Mouse (Mus musculus) lung, postnatal 0 days (tissue): ENCODE data around the gene Pgrmc1.

ENCODE experiments used
- CTCF ChIP-seq: IDR thresholded peaks from 2 replicates; pipeline ENCODE4 v1.5.1; 2016; ENCODE audit warnings: antibody characterized with exemption, mild to moderate bottlenecking
- EP300 ChIP-seq: IDR thresholded peaks from 2 replicates; pipeline ENCODE4 v1.6.1; 2016; ENCODE audit warnings: antibody characterized with exemption, mild to moderate bottlenecking, control low read depth

DNA sequence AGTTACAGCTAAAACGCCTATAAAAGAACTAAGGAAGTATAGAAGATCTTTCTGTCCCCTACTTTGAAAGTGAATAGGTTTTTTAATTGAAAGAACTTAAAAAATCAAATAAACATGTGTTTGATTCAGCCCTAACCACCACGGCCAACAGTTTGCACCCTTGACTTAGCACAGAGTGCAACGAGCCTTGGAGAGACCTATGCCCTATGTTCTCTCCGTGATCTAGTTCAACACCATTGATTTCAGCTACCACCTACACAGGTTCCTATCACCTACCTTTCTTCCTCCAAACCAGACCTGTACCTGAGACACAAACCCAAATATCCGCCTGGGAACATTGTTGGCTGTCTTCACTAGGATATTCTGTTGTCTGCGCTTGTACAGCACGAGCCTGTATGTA is 7.7 kb upstream of the Pgrmc1 start:
- TF ChIP-seq CTCF (no peak), EP300 (no peak)
